Mouse (Mus musculus): ENCODE measurements around the gene Fgd5. TPM values are rescaled to one million over a fixed set of nuclear protein-coding genes. Genes with fewer than 3 reads are reported as not detected.

The Fgd5 gene
- polyA plus RNA-seq, 1 experiment from 2014 or later = 5.5 TPM

- H3K4me1 ChIP-seq = peaks cover 23% of the 10 kb centered on the region
- no peaks in the 10 kb centered on the region for H3K36me3 ChIP-seq (replicated peaks)
- H3K27ac ChIP-seq = no peak overlapping the region; the same call in 1 of the 2 replicates
- no peak for DNase-seq (ENCODE audit: extremely low spot score, low spot score)
- H3K4me3 ChIP-seq = peak overlapping the region; percentile 69
- peaks cover 66% of the 10 kb centered on the region for H3K27me3 ChIP-seq (ENCODE audit: poor library complexity, severe bottlenecking)
- WGBS = 60% methylated on average over 3 of the region's 3 CpGs
- H3K9me3 ChIP-seq = no peaks in the 10 kb centered on the region
Observed at GRCm38 (mm10) chr6:91980011-91980410, 1.3 kb downstream of the Fgd5 start.

- Histone ChIP-seq H3K4me1 (no peaks in the 10 kb centered on the region), H3K9me3 (no peaks in the 10 kb centered on the region), H3K4me3 (no peak overlapping the region), H3K27me3 (ENCODE audit: poor library complexity, severe bottlenecking) (peaks cover 9% of the 10 kb centered on the region; the same call in 1 of the 2 replicates), H3K27ac (no peak overlapping the region), H3K36me3 (replicated peaks) (no peaks in the 10 kb centered on the region)
- no peak for DNase-seq (ENCODE audit: extremely low spot score, low spot score)
- WGBS = 94% methylated on average over 8 of the region's 8 CpGs
Observed at GRCm38 (mm10) chr6:91990101-91990500, 11.4 kb downstream of the Fgd5 start.

GRCm38 (mm10) chr6:91992823-91993222, 14.1 kb downstream of the Fgd5 start:
- H3K36me3 ChIP-seq (replicated peaks) = no peaks in the 10 kb centered on the region
- H3K4me1 ChIP-seq = no peaks in the 10 kb centered on the region
- no peak overlapping the region for H3K27ac ChIP-seq
- no peaks in the 10 kb centered on the region for H3K9me3 ChIP-seq
- WGBS = 77% methylated on average over 2 of the region's 2 CpGs
- no peak overlapping the region for H3K4me3 ChIP-seq
- H3K27me3 ChIP-seq (ENCODE audit: poor library complexity, severe bottlenecking) = peaks cover 30% of the 10 kb centered on the region
- DNase-seq (ENCODE audit: extremely low spot score, low spot score) = no peak

GRCm38 (mm10) chr6:91993795-91994505, 15.3 kb downstream of the Fgd5 start:
- no peaks in the 10 kb centered on the region for H3K36me3 ChIP-seq (replicated peaks)
- WGBS = 78% methylated on average over 8 of the region's 8 CpGs

GRCm38 (mm10) chr6:91996072-91996471, 17.4 kb downstream of the Fgd5 start:
- 81% methylated on average over 8 of the region's 8 CpGs for WGBS
- no peaks in the 10 kb centered on the region for H3K9me3 ChIP-seq
- peaks cover 57% of the 10 kb centered on the region for H3K27me3 ChIP-seq (ENCODE audit: poor library complexity, severe bottlenecking)
- no peak for DNase-seq (ENCODE audit: extremely low spot score, low spot score)
- no peaks in the 10 kb centered on the region for H3K4me1 ChIP-seq
- no peak overlapping the region for H3K27ac ChIP-seq
- H3K4me3 ChIP-seq = no peak overlapping the region
- H3K36me3 ChIP-seq (replicated peaks) = no peaks in the 10 kb centered on the region

More at GRCm38 (mm10) chr6:91993795-91994505, 15.3 kb downstream of the Fgd5 start:
- Histone ChIP-seq H3K27ac (no peak overlapping the region), H3K4me3 (no peak overlapping the region), H3K27me3 (ENCODE audit: poor library complexity, severe bottlenecking) (peaks cover 40% of the 10 kb centered on the region), H3K4me1 (no peaks in the 10 kb centered on the region), H3K9me3 (no peaks in the 10 kb centered on the region)
- DNase-seq (ENCODE audit: extremely low spot score, low spot score) = no peak

GRCm38 (mm10) chr6:92002558-92003285, 24.0 kb downstream of the Fgd5 start:
- Histone ChIP-seq H3K36me3 (replicated peaks) (no peaks in the 10 kb centered on the region), H3K27ac (no peak overlapping the region), H3K27me3 (ENCODE audit: poor library complexity, severe bottlenecking) (peaks cover 90% of the 10 kb centered on the region), H3K9me3 (no peaks in the 10 kb centered on the region), H3K4me3 (no peak overlapping the region), H3K4me1 (peaks cover 32% of the 10 kb centered on the region)
- DNase-seq (ENCODE audit: extremely low spot score, low spot score) = no peak
- WGBS = 86% methylated on average over 1 of the region's 1 CpGs

GRCm38 (mm10) chr6:92003646-92004045, 25.0 kb downstream of the Fgd5 start:
- Histone ChIP-seq H3K9me3 (no peaks in the 10 kb centered on the region), H3K27ac (peak overlapping the region; percentile 27; the same call in 1 of the 2 replicates), H3K4me3 (no peak overlapping the region), H3K27me3 (ENCODE audit: poor library complexity, severe bottlenecking) (peaks cover 90% of the 10 kb centered on the region), H3K36me3 (replicated peaks) (no peaks in the 10 kb centered on the region), H3K4me1 (peaks cover 32% of the 10 kb centered on the region)
- no peak for DNase-seq (ENCODE audit: extremely low spot score, low spot score)
- 28% methylated on average over 2 of the region's 2 CpGs for WGBS

- DNase-seq (ENCODE audit: extremely low spot score, low spot score) = peak; percentile 54
- Histone ChIP-seq H3K9me3 (no peaks in the 10 kb centered on the region), H3K4me3 (no peak overlapping the region), H3K4me1 (peaks cover 32% of the 10 kb centered on the region), H3K27ac (0 out of 2 replicates have a peak overlapping the region, but pooled peaks have one; percentile 27), H3K36me3 (replicated peaks) (no peaks in the 10 kb centered on the region), H3K27me3 (ENCODE audit: poor library complexity, severe bottlenecking) (peaks cover 90% of the 10 kb centered on the region)
- WGBS = 18% methylated on average over 6 of the region's 6 CpGs
Observed at GRCm38 (mm10) chr6:92004137-92004805, 25.6 kb downstream of the Fgd5 start.

GRCm38 (mm10) chr6:92004806-92005205, 26.1 kb downstream of the Fgd5 start:
- Histone ChIP-seq H3K27me3 (ENCODE audit: poor library complexity, severe bottlenecking) (peaks cover 90% of the 10 kb centered on the region), H3K4me1 (peaks cover 35% of the 10 kb centered on the region), H3K27ac (no peak overlapping the region), H3K9me3 (no peaks in the 10 kb centered on the region), H3K4me3 (no peak overlapping the region), H3K36me3 (replicated peaks) (no peaks in the 10 kb centered on the region)
- WGBS = 40% methylated on average over 3 of the region's 3 CpGs
- DNase-seq (ENCODE audit: extremely low spot score, low spot score) = no peak

GRCm38 (mm10) chr6:92010895-92011294, 32.2 kb downstream of the Fgd5 start:
- H3K4me1 ChIP-seq = peaks cover 7% of the 10 kb centered on the region; the same call in 1 of the 2 replicates
- 79% methylated on average over 2 of the region's 2 CpGs for WGBS
- no peak overlapping the region for H3K27ac ChIP-seq
- peaks cover 54% of the 10 kb centered on the region for H3K27me3 ChIP-seq (ENCODE audit: poor library complexity, severe bottlenecking)
- no peaks in the 10 kb centered on the region for H3K9me3 ChIP-seq
- H3K4me3 ChIP-seq = no peak overlapping the region
- H3K36me3 ChIP-seq (replicated peaks) = no peaks in the 10 kb centered on the region
- DNase-seq (ENCODE audit: extremely low spot score, low spot score) = no peak

- peaks cover 12% of the 10 kb centered on the region; the same call in 1 of the 2 replicates for H3K4me1 ChIP-seq
- no peak overlapping the region for H3K27ac ChIP-seq
- WGBS = 88% methylated on average over 5 of the region's 5 CpGs
- DNase-seq (ENCODE audit: extremely low spot score, low spot score) = no peak
- H3K36me3 ChIP-seq (replicated peaks) = no peaks in the 10 kb centered on the region
- H3K4me3 ChIP-seq = no peak overlapping the region
- no peaks in the 10 kb centered on the region for H3K9me3 ChIP-seq
- peaks cover 38% of the 10 kb centered on the region for H3K27me3 ChIP-seq (ENCODE audit: poor library complexity, severe bottlenecking)
Observed at GRCm38 (mm10) chr6:92012413-92012812, 33.7 kb downstream of the Fgd5 start.

GRCm38 (mm10) chr6:92013035-92013434, 34.4 kb downstream of the Fgd5 start:
- no peaks in the 10 kb centered on the region for H3K36me3 ChIP-seq (replicated peaks)
- no peak overlapping the region for H3K4me3 ChIP-seq
- H3K27ac ChIP-seq = no peak overlapping the region
- no peaks in the 10 kb centered on the region for H3K9me3 ChIP-seq
- H3K27me3 ChIP-seq (ENCODE audit: poor library complexity, severe bottlenecking) = peaks cover 32% of the 10 kb centered on the region
- no peak for DNase-seq (ENCODE audit: extremely low spot score, low spot score)
- 88% methylated on average over 6 of the region's 6 CpGs for WGBS
- H3K4me1 ChIP-seq = peaks cover 12% of the 10 kb centered on the region; the same call in 1 of the 2 replicates
